Mouse (Mus musculus): ENCODE results near the gene Srcap.

GRCm38 (mm10) chr7:127583260-127583659 lies 71.5 kb downstream of the Srcap start:
- TF ChIP-seq CTCF (IDR thresholded peaks at IDR 0.05; ENCODE audit: low read depth), result no peak
- no peak for TF ChIP-seq EP300 (IDR thresholded peaks at IDR 0.05; ENCODE audit: low read depth)
